Mouse (Mus musculus) c-Kit-negative CD71-positive TER-119-positive erythroid progenitor cells, embryonic 14.5 days (primary cell): ENCODE results near the gene Copb1.

Experiments
- DNase-seq: peaks from one replicate; pipeline ENCODE4 v3.0.0-alpha.2; 2013; ENCODE audit warnings: low read depth, low spot score

Gene Copb1

DNA sequence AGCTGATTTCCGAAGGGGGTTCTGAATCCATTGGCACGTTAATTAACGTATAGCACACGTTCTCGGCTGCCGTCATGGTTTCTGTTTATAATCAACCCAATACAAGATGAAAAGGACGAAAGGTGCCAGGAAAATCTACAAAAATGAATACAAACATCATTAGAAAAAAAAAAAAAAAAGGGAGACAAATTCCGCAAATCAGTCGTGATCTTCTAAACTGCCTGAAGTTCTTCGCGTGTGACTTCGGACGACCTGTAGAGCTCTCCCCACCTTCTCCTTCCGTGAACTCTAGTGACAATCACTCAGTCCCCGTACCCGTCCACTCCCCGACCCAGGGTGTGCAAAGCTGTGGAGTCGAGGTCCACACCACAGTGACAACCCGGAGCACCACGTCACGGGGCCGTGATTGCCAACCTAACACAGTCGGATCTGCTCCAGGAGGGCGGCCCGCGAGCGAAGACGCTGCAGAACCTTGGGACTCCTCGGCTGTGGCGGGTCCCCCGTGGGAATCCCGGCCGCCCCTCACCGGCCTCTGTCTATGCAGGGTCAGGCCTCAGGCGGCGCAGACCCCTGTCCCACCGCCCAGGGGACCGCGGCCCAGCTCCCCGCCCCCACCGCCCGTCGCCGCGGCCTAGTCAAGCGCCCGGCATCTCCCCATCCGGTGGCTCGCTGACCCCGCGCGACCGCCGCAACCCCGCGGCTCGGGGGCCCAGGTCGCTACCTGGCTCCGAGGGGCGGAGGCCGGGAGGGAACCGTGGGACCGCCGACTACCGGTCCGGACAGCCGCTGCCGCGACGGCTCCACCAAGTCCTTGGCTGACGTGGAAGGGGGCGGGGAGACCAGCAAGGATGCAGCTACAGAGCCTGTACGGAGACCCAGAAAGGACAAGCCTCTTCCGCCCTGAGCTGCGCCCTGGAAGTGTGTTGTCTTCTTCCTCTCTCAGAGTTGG lies at the start of gene Copb1:
Copb1 (minus strand) TSS at position 827 of the 949 bp plus-strand sequence.
- DNase-seq, result peak; percentile 71

DNA sequence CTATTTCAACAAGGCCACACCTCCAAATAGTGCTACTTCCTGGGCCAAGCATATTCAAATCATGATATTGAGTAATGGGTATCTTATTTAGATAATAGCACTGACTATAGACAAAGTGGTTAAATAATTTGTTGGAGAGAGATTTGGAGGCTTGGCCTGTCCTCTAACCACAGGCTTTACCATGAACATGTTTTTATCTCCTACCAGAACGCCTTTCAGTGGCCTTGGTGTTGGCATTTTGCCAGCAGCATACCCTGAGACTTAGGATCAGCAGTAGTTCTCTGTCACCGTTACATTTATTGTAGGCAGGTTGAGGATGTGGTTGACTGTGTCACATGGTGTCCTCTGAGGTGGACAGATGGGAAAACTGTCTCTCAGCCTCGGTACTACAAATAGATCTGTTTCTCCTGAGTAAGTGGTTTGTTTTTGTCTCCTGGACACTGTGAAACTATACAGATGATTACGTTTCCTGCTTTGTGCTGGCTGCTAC lies 46.8 kb upstream of the Copb1 start:
- DNase-seq, result no peak

DNA sequence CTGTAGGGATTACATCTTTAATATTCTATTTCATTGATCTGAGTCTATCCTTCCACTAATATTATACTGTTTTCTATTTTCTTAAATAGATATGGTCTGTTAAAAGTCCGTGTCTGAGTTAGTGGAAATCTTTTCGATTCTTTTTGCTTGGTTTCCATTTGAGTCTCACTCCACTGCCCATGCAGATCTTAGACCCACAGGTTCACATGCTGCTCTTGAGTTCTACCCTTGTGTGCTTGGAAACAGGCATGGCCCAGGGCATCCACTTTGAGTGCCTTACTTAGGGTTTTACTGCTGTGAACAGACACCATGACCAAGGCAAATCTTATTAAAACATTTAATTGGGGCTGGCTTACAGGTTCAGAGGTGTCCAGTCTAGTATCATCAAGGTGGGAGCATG lies 46.3 kb upstream of the Copb1 start:
- no peak for DNase-seq

DNA sequence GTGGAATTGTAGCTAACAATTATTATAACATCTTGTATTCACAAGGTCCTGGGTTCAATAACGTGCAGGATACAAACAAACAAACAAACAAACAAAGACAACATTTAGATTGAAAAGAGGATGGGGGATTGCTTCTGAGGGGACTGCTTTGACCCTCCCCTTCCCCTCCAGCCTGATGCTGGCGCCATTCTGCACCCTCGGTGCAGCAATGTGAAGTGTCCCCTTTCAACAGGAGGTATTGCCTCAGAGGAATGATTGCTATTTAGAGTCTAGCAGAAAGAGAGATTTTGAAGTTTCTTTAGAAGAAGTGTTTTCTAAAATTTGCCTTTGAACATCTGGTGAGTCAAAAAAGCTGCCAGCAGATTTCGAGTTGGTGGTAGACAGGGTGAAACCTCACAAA lies 44.7 kb upstream of the Copb1 start:
- DNase-seq, result no peak

DNA sequence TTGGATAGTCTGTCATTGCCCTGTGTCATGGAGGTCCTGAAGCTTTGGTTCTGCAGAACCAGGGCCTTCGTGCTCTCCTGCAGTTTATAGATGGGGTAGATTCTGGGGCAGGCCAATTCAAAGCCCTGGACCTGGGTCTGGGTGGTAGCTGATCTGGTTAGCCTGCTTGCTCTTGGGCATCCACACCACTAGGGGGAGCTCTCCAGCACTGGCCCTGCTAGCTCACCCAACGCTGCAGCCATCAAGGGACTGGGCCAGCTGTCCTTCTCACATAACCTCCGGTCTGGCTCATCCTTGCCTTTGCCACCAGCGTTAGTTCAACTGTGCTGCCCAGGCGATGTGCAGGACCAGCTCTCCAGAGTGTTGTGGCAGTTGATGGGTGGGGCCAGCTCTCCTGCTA lies 40.2 kb upstream of the Copb1 start:
- no peak for DNase-seq

DNA sequence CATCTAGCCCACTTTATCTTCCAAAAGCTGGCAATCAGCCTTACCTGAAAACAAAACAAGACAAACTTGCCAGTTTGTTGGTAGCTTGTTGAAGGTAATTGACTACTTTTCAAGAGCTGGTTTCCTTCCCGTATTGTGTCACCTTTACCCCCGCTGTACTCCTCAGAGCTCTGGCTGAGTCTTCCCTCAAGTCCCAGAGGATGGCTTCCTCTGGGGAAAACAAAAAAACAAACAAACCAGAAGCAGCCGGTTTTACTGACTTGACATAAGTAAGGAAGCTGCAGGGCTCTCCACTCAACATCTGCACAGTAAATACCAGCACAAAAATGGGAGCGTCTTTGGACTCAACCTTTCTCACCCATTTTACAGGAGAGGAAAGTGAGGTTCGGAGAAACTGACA lies 39.4 kb upstream of the Copb1 start:
- no peak for DNase-seq

DNA sequence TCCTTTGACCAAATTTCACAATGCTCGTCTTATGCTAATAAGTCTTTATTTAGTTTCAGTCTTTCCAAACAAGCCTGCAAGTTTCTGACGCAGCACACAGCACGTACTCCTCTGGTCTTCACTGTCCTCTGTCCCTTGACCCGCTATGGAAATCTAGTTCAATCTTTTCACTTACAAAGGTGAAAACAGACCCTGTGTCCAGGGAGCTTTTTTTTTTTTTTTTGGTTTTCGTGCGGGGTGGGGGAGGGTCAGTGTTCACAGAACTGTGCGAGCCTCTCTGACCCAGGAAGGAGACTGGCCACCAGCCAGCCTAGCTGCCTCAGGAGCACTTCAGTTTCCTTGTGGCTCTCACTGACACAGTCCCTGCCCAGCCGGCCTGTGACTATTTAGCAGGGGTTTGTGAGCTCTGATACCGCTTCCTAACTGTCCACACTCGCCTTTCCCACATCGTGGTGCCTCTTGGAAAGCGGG lies 38.0 kb upstream of the Copb1 start:
- no peak for DNase-seq

DNA sequence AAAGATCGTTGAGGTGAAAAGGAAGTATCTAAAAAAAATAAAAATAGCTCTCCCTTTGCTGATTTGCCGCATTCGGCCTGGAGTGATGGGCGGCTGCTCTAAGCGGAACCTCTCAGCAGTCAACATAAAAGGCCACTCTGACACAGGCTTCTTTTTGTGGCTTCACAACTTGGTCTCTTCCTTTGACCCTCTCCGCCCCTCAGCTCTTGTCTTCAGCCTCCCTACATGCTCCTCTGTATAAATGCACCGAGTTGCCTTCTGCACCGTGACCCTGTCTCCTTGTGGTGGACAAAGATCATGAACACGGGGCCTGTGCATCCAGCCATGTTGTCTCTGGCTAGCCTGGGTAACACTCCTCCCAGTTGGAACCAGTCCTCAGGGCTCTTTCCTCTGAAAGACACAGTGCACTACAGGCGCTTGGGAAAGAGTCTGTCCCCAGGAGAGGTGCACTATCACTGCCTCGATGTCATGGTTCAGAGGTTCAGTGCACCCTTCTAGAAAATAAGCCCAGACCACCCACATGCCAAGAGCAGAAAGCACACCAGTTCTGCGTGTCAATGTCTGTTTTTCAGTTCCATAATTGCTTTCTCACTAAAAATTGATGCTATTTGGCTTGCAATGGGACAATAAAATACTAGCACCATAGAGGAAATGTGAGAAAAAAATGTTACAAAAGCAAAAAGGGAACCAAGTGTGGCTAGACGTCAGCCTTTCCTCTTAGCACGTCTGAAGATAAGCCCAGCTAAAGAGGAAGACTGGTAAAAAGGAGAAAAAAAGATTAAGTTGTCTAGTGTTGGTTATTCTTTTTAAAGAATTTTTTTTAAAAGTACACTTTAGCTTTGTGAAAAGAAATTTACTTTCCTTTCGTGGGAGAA lies 37.2 kb upstream of the Copb1 start:
- DNase-seq, result no peak

DNA sequence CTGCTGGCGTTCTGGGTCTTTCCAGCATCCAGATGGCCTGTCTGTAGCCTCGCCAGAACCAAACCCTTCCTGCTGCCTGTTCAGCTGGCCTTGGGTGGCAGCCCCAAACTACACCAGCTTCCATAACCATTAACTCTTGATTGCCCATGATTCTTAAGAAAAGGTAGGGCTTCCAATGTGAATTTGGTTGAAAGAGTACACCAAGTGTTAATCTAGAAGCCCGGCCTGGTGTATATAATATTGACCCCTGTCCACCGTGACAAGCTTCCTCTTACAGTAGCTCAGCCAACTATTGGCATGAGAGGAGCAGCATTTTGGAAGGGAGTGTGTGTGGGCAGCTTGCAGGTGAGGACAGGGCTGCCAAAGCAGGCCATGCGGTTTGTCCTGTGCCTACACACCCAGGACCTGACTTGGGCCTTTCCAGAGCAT lies 35.6 kb upstream of the Copb1 start:
- no peak for DNase-seq

DNA sequence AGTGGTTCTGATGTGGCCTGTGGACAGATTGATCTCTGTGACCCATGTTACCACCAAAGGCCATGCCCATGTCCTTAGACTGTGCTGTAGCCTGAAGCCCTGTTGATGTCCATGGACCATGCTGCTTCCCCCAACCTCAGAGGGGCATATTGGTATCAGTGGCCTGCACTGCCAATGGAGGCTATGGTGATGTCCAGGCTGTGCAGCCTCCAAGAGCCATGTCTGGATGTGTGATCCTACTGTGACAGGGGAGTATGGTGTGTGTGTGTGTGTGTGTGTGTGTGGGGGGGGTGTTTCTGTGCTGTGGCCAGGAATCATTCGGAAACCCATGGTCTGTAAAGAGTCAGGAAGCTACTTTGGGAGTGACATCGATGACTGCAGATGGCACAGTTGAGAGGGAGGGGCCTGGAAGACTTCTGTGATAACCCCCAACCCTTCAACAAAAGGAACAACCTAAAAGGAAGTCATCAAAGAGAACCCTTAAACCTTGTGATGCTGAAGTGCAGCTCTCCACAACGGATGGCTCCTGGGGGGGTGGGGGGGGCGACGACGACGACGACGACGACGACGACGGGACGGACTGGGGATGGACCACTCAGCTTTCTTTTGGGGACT lies 29.9 kb upstream of the Copb1 start:
- DNase-seq, result no peak

DNA sequence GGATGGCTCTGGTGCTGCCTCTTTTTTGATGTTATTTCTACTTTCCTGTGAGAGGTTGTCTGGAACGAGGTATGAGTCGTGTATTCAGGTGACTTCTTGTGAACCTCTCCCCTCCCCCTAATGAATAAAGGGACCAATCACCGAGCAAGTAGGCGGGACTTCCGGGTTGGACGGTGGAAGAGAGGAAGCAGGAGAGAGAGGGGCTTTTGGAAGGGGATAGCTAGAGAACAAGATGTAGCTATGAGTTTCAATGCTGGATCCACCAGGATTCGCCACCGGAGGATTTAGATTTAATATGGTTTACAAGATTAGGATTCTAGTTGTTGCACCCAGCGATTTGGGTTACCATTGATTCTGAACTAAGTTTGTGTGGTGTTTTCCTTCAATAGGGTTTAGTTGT lies 28.5 kb upstream of the Copb1 start:
- no peak for DNase-seq

DNA sequence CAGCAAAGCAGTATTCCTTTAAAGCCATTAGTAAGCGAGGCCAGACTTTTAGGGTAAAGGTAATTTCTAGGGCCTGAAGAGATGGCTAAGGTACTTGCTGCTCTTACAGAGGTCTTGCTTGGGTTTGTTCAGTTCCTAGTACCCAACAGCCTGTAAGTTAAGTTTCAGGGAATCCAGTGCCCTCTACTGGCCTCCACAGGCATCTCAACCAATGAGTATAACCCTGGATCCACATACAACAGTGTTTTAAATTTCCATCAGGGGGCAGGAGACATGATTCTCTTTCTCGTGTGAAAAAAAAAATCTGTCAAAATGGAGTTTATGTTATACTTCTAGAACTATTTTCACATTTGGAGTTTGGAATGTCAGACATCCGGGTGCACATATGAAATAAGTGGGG lies 27.2 kb upstream of the Copb1 start:
- peak; percentile 17 for DNase-seq

DNA sequence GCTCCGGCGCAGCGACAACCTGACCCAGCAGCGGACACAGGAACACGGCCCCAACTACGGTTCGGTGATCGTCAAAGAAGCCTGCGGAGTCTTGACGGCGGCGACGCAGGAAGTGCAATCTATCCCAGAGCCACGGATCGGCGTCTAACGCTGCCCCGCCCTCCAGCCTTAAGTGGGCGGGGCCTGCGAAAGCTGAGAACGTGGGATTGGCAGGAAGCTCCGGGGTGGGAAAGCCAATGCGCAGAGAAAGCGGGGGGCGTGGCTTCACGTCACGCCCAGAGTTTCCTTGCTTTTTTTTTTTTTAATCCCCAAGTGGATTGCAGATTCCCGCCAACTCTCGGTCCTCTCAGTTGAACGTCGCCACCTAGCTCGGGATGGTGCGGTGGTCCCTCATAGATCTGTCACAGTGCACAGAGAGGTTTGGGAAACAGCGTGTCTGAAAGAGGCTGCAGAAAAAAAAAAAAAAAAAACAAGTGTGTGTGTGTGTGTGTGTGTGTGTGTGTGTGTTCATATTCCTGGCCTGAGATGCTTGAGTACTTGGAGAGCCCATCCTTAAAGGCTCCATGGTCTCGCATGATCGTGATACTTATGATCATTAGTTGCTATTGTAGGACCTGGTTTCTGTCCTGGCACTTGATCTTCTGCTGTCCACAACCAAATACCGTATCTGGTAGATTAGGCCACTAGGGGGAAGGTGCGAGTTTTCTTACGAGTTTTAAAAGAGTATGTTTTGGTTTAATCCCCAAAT lies 21.7 kb upstream of the Copb1 start, which contains the start of gene Psma1:
Psma1 (minus strand) TSS at position 114 of the 748 bp plus-strand sequence.
- peak; percentile 98 for DNase-seq

DNA sequence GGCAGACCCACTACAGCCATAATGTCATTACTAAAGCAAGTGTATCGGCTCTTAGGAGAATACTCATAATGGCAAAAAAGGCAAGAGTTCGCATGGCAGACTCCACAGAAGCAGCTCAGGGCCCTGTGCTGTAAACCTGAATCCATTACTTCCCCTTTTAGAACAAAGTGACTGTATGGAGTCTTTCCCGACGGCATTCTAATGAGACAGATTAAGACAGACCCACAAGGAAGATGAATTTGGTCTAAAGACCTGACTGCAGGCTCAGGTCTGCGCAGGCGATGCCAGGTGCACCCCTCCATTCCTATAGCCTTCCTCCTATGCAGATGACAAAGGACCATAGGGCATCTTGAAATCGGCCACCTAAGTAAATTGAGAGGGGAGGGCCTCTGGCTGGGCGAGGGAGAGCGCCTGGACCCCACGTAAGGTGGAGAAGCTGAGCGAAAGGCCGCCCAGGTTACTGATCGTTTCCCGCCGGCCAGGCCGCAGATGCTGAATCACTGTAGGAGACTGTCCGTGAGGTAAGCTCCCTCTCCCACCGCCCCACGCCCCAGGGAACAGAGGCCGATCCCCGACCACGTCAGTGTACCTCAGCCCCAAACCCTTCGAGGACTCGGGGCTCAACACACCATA lies 21.0 kb upstream of the Copb1 start:
- DNase-seq, result peak; percentile 28

DNA sequence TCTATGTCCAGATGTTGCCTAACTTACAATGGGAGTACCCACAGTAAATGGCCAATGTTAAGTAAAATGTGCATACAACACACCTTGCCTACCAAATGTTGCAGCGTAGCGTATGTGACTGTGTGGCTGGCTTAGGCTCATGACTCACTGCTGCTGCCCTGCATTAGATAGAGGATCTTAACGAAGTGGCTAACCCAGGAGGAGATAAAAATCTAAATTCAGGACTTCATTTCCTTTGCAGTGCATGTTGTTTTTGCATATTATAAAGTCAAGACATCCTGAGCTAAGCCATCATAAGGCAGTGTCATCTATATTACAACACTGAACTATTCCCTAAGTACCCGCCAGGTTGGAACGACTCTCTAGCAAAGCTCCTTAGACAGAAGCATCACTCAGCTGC lies 13.9 kb upstream of the Copb1 start:
- DNase-seq, result no peak

DNA sequence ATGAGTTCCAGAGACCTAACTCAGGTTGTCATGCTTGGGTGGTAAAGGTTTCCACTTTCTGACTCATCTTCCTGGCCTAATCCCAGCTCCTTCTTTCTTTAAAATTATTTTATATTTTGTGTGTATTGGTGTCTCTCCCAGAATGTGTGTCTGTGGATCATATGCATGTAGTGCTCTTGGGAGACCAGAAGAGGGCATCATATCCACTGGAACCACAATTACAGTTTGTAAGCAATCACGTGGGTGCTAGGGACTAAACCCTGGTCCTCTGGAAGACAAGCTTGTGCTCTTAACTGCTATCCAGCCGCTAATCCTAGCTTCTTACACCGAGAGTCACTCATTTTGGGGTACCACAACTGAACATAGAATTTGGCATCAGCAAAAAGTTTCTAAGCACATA lies 2.8 kb downstream of the Copb1 start:
- no peak for DNase-seq

DNA sequence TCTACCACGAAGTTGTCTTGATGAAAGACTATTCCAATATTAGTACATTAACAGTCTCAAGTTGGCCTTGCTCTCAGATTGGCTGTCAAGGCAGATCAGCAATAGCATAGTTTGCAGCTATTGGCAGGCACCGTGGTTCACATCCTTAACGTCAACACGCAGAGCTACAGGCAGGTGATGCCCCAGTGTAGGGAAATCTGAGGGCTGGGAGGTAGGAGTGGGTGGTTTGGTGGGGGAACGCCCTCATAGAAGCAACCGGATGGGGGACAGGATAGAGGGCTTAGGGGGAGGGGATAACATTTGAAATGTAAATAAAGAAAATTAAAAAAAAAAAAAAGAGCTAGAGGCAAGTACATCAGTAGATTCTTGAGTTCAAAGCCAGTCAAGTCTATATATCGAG lies 20.5 kb downstream of the Copb1 start:
- no peak for DNase-seq

DNA sequence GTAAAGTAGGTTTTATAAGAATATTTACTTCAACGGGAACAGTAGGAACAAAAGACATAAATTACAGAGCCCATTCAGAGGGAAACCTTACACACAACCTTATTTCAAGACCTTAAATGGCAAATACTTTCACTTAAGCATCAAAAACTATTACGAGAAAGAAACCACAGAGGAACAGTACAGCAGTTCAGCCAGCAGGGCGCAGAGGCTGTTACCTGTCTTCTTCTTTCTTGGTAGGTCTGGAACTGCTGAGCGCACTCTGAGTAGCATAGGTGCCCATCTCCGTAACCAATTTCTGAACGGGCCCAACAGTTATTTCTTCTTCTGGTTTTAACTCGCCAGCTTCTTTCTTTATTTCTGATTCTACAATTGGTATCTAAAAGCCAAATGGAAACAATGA lies 21.5 kb downstream of the Copb1 start:
- no peak for DNase-seq

DNA sequence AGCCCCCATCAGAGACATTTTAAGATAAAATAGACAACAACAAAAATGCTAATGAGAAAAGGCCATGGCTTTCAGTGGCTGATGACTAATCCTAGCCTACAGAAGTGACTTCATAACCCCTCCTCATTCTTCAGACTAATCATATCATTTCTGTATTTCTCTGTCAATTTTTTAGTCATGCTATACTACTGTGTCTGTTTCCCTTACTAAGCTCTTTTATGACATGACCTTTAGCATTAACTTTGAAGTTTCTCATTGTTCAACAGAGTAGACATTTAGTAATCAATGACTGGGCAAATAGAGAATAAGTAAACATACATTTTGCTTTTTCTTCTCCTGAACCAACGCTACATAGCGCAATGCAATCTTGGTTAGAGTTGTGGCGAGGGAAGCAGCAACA lies 22.7 kb downstream of the Copb1 start:
- DNase-seq, result no peak

DNA sequence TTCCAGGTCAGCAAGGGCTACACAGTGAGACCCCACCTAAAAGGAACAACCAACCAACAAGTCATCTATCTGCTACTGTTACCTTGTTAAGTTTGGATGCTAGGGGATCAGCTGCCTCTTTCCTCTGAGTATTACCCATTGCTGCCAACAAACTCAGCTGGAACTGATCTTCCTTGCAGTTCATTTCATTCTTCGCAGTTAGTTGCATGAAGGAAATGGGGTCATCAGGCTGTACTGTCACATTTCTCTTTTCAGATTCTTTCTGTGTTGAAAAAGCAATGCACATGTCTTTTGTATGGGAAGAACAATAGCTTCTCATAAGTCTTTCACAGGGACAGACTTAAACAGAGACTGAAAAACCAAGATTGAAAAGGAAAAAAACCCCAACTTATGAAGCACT lies 28.0 kb downstream of the Copb1 start:
- no peak for DNase-seq

DNA sequence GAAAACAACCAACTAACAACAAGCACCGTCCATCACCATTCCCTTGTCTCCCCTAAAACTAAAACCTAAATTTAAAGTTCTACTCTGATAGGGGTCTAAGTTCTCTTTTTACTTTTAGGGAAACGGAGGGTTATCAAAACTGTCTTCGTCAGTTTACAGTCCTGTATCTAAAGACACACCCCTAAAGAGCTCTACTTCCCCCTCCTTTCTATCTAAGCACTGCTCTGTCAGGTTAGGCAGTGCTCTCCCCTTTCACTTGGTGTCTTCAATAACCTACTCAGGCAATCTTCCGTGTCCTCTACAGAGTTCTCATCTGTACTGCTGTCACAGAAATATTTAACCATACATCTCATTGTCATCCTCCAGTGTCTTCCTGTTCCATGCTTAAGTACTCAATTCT lies 34.1 kb downstream of the Copb1 start:
- DNase-seq, result no peak
